In genomic region chr11:57011024-57011690, GRCm38 (mm10) we compare ENCODE assay signal across 9 mouse cellular contexts. TPM values are rescaled to one million over a fixed set of nuclear protein-coding genes. Genes with fewer than 3 reads are reported as not detected.
DNase-seq lines count a peak whose midpoint lies in the region; ATAC-seq lines count a peak whose summit lies in the region.
"Had no signal": no experiment of that assay in that cellular context is flagged by ENCODE, and none has a peak within 500 bp of the region (broad histone marks: within the 10 kb centered on the region; RNA-seq: fewer than 3 reads in every experiment).

TSS of gene Gria1 (plus strand) at chr11:57011387.

- H3K27ac ChIP-seq in kidney, embryonic 15.5 days, result no peak within 1 kb of the TSS
- no peak within 1 kb of the TSS for H3K27ac ChIP-seq in embryonic facial prominence, embryonic 14.5 days (replicated peaks; ENCODE audit: low read depth, low read length)
- H3K27ac ChIP-seq in neural tube, embryonic 11.5 days (ENCODE audit: low read depth, low read length), result no peak within 1 kb of the TSS

- no peak for DNase-seq in kidney, adult 8-10 months
- DNase-seq in embryonic facial prominence, embryonic 14.5 days (ENCODE audit: low spot score), result no peak
- peak; percentile 47 to 62 for DNase-seq in layer of hippocampus, postnatal 10 days (ENCODE audit: low spot score in 2 of 2)
- peak; percentile 17 for DNase-seq in neural tube, embryonic 11.5 days (ENCODE audit: low spot score)
- DNase-seq in spleen, postnatal 10 days (ENCODE audit: low spot score in 2 of 2), result no peak
- DNase-seq in kidney, adult 11 months, result no peak
- DNase-seq in MN1 (ENCODE audit: low spot score), result no peak

- no peak within 1 kb of the TSS for H3K9ac ChIP-seq in kidney, embryonic 15.5 days
- H3K9ac ChIP-seq in embryonic facial prominence, embryonic 14.5 days (ENCODE audit: low read depth, low read length), result peak within 1 kb of the TSS; percentile 34; the same call in 1 of the 2 replicates
- peak within 1 kb of the TSS; percentile 46 for H3K9ac ChIP-seq in neural tube, embryonic 11.5 days (ENCODE audit: low read length)

- H3K4me1 ChIP-seq in kidney, embryonic 15.5 days, result peaks cover 5% of the 10 kb centered on the region; the same call in 1 of the 2 replicates
- H3K4me1 ChIP-seq in embryonic facial prominence, embryonic 14.5 days (ENCODE audit: control insufficient read depth, insufficient read depth, low read length), result peaks cover 3% of the 10 kb centered on the region; the same call in 1 of the 2 replicates
- H3K4me1 ChIP-seq in neural tube, embryonic 11.5 days (ENCODE audit: control insufficient read depth, insufficient read depth, low read length), result no peaks in the 10 kb centered on the region

- 0 out of 2 replicates have a peak, but pooled peaks have one; percentile 40 for ATAC-seq in kidney, embryonic 15.5 days (replicated peaks; ENCODE audit: low FRiP score)
- no peak for ATAC-seq in embryonic facial prominence, embryonic 14.5 days (ENCODE audit: low read depth)
- ATAC-seq in neural tube, embryonic 11.5 days (ENCODE audit: insufficient read depth, low FRiP score, low TSS enrichment), result no peak

- peaks cover 12% of the 10 kb centered on the region for H3K27me3 ChIP-seq in kidney, embryonic 15.5 days
- H3K27me3 ChIP-seq in embryonic facial prominence, embryonic 14.5 days (replicated peaks; ENCODE audit: control insufficient read depth, insufficient read depth, low read length), result peaks cover 10% of the 10 kb centered on the region; the same call in 1 of the 2 replicates
- H3K27me3 ChIP-seq in neural tube, embryonic 11.5 days (ENCODE audit: control insufficient read depth, insufficient read depth, low read length), result no peaks in the 10 kb centered on the region

- no peaks in the 10 kb centered on the region for H3K36me3 ChIP-seq in kidney, embryonic 15.5 days
- no peaks in the 10 kb centered on the region for H3K36me3 ChIP-seq in embryonic facial prominence, embryonic 14.5 days (ENCODE audit: control insufficient read depth, insufficient read depth, low read length)
- H3K36me3 ChIP-seq in neural tube, embryonic 11.5 days (ENCODE audit: control insufficient read depth, insufficient read depth, low read length), result no peaks in the 10 kb centered on the region
- H3K36me3 ChIP-seq: G1E had no signal

- WGBS in kidney, embryonic 15.5 days, result 38% methylated on average over 6 of the region's 6 CpGs
- WGBS in embryonic facial prominence, embryonic 14.5 days, result 30% methylated on average over 6 of the region's 6 CpGs
- WGBS in neural tube, embryonic 11.5 days, result 28% methylated on average over 6 of the region's 6 CpGs

- H3K4me2 ChIP-seq in kidney, embryonic 15.5 days, result peak within 1 kb of the TSS; percentile 51
- H3K4me2 ChIP-seq in embryonic facial prominence, embryonic 14.5 days (ENCODE audit: low read depth, low read length), result peak within 1 kb of the TSS; percentile 50
- peak within 1 kb of the TSS; percentile 36 for H3K4me2 ChIP-seq in neural tube, embryonic 11.5 days (ENCODE audit: low read depth)

- peak within 1 kb of the TSS; percentile 24 for H3K4me3 ChIP-seq in kidney, embryonic 15.5 days (replicated peaks)
- H3K4me3 ChIP-seq in embryonic facial prominence, embryonic 14.5 days (ENCODE audit: low read depth, low read length), result peak within 1 kb of the TSS; percentile 31
- peak within 1 kb of the TSS; percentile 23 for H3K4me3 ChIP-seq in neural tube, embryonic 11.5 days (ENCODE audit: low read depth, low read length)

- no peaks in the 10 kb centered on the region for H3K9me3 ChIP-seq in kidney, embryonic 15.5 days (replicated peaks)
- no peaks in the 10 kb centered on the region for H3K9me3 ChIP-seq in embryonic facial prominence, embryonic 14.5 days (ENCODE audit: control insufficient read depth, low read length)
- H3K9me3 ChIP-seq in neural tube, embryonic 11.5 days (ENCODE audit: control insufficient read depth, low read length), result no peaks in the 10 kb centered on the region

RNA-seq across cellular contexts. Expression of gene Gria1, which starts in this region (rescaled TPM):
- polyA plus RNA-seq in kidney, embryonic 15.5 days (2015; fragmentation: Nextera tagmentation; extraction: Ambion mirVana), result 0.76 and 2.0 TPM in 2 replicates
- polyA plus RNA-seq in embryonic facial prominence, embryonic 14.5 days (2014; fragmentation: Nextera tagmentation; extraction: Ambion mirVana), result 2.5 and 3.7 TPM in 2 replicates
- 100 to 1,000 TPM; 456 to 489 TPM for total RNA-seq in layer of hippocampus, postnatal 10 days (2021)
- polyA plus RNA-seq in neural tube, embryonic 11.5 days (2014; fragmentation: Nextera tagmentation; extraction: Ambion mirVana), result 3.2 and 3.5 TPM in 2 replicates
- polyA plus RNA-seq: G1E had no signal

Comparison
In these comparisons a context has a peak if more than half of its experiments do, and no peak if none do; other contexts are left out.
1. DNase-seq: peak in layer of hippocampus, postnatal 10 days (2 of 2) and neural tube, embryonic 11.5 days (single experiment); none in kidney, adult 8-10 months (0 of 2), embryonic facial prominence, embryonic 14.5 days (single experiment), spleen, postnatal 10 days (0 of 2), kidney, adult 11 months (single experiment) and MN1 (single experiment).
2. Peak in every context shown above with its lines, with median percentiles within 50 percentile points of each other: H3K4me2 ChIP-seq and H3K4me3 ChIP-seq.